Mouse (Mus musculus): ENCODE data around the gene 2200002D01Rik.

Gene 2200002D01Rik

DNA sequence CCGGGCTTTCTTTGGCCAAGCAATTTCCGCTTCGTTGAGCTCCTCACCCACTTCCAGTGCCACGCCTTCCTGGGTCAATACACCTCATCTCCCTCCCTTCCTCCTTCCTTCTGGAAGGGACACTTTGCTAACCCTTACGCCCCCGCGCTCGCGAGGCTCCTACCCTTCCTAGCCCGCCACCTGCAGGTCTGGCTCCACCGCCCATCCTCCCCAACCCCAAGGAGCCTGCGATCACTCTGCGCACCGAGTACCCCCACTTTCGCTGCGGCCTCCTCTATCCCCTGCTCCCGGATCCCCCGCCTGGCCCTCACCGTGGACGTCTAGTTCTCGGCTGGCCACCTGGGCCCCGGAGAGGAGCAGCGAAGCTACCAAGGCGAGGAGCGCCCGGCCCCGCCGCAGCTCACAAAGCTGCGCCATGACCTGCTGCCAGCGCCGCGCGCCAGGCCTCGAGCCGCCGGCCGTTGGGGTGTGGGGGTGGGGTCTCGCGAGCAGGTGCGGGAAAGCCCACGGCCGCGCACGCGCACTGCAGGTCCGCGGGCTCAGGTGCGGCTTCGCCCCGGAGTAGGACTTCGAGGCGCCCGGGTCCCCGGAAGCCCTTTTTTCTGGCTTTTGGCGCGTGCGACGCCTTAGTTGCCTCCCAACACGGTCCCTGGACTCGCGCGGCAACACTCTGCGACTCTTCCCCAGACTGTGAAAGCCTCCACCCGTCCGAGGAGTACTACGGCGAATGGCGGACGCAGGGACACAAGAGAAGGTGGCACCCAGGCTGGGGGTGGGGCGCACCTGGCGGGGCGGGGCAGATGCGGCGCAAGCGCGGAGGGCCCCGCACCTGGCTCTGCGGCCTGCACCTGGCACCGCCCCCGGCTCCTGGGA is 33.2 kb upstream of the 2200002D01Rik start, which contains the start of gene Spint2:
Gene Spint2, minus strand, starts transcription at position 712 of the 873 bp plus-strand sequence.
- in situ Hi-C loops (cut with MboI; ENCODE audit: low pct_unique_long_range_greater_than_20kb in 1 of 2, low sequenced_read_pairs in 2 of 2, unreplicated experiment in 1 of 2) = no loop called here

GRCm38 (mm10) chr7:29280801-29281200 is 32.5 kb upstream of the 2200002D01Rik start:
- in situ Hi-C loops (cut with MboI; ENCODE audit: low pct_unique_long_range_greater_than_20kb in 1 of 2, low sequenced_read_pairs in 2 of 2, unreplicated experiment in 1 of 2) = no loop called here

GRCm38 (mm10) chr7:29279924-29280323 is 31.7 kb upstream of the 2200002D01Rik start:
- in situ Hi-C loops (cut with MboI; ENCODE audit: low pct_unique_long_range_greater_than_20kb in 1 of 2, low sequenced_read_pairs in 2 of 2, unreplicated experiment in 1 of 2) = no loop called here

DNA sequence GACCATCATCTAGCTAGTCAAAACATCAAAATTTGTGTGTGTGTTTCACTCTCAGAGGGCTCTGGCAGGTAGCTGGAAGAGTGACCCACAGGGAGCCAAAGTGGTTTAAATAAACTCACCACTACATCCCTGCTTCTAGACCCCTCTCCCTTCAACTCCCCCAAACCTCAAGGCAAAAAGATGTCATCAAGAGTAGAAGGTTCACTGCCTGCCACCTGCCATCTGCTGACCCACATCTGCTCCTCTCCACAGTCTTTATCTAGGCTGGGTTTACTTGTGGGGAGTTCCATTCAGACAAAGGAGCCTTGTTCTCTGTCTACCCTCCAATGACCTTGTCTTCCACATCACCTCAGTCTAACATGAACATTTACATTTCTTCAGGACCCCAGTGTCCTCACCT is 31.0 kb upstream of the 2200002D01Rik start:
- in situ Hi-C loops (cut with MboI; ENCODE audit: low pct_unique_long_range_greater_than_20kb in 1 of 2, low sequenced_read_pairs in 2 of 2, unreplicated experiment in 1 of 2) = no loop called here

DNA sequence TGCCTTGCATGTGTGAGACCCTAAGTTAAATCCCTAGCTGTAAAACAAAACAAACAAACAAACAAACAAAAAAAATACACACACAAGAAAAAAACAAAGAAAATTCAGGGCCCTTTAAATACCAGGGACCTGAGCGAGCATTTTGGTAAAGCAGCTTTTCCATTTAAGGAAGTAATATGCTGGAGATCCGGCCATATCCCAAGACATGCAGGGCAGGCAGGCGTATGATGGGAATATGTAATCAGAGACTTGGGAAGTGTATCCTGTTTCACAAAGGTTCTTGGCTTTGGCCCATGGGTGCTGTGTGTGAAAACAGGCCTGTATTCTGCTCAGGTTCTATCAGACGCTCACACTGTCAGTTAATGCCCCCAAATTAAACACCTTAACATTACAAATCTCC is 29.2 kb upstream of the 2200002D01Rik start:
- in situ Hi-C loops (cut with MboI; ENCODE audit: low pct_unique_long_range_greater_than_20kb in 1 of 2, low sequenced_read_pairs in 2 of 2, unreplicated experiment in 1 of 2) = no loop called here

- in situ Hi-C loops (cut with MboI; ENCODE audit: low pct_unique_long_range_greater_than_20kb in 1 of 2, low sequenced_read_pairs in 2 of 2, unreplicated experiment in 1 of 2) = no loop called here
These were observed 28.4 kb upstream of the 2200002D01Rik start for GRCm38 (mm10) chr7:29276715-29277114.

DNA sequence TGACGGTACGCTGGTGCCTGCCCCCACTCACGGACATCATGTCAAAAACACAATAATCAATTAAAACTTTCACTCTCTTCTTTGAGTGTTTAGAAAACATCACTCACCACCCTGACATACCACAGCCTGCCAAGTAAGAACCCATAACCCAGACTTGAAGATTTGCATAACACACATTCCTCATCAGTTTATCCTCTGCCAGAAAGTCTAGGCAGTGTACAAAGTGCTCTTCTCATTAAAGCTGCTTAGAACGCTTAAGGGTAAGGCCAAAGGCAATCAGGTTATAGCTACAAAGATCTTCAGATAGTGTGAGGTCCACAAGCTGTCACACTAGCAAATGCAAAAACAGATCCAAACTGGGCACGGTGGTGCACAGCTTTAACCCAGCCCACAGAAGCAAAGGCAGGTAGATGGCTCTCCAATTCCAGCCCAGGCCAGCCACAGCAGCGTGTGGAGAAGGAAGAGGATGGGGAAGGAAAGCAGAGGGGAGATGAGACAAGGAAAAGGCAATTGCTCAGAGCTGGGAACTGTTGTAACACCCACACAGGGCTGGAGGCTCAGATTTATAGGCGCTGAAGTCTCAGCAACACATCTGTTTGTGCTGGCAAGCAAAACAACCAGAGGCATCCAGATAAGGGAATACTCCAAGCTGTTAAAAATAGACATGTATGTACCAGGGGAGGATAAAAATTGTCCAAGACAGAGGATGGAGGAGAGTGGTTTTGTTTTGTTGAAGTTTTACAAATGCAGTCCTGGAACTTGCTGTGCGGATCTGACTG is 23.6 kb upstream of the 2200002D01Rik start:
- in situ Hi-C loops (cut with MboI; ENCODE audit: low pct_unique_long_range_greater_than_20kb in 1 of 2, low sequenced_read_pairs in 2 of 2, unreplicated experiment in 1 of 2) = no loop called here

DNA sequence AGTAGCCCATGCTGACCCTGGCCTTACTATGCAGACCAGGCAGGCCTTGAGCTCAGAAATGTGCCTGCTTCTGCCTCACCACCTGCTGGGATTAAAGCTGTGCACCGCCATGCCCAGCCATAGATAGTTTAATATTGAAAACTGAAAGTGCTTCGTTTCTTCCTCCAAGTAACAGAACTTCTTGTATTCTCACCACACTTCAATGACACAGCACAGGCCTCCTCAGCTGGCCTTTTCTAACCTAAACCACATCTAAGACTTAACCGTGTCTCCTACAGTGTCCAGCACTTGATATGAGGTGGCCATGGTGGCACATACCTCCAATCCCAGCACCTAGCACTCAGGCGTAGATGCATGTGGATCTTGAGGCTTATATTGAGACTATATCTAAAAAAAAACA is 22.2 kb upstream of the 2200002D01Rik start:
- in situ Hi-C loops (cut with MboI; ENCODE audit: low pct_unique_long_range_greater_than_20kb in 1 of 2, low sequenced_read_pairs in 2 of 2, unreplicated experiment in 1 of 2) = no loop called here

DNA sequence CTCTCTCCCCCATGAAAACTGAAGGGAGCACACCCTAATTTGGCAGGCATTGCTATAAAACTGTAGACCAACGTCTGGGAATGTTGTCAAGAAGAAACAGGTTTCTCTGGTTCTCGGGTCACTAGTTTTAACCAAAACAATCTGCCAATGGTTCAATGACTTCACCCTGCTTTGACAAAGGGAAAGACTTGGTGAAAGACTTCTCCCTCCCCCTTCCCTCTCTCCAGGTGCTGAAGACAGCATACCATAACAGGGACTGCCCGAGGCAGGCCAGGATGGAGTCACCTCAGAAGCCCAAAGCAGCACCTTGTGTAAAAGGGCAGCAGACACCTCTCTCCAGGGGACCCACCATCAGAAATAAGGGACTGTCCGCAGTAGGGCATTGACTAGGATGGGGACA is 18.7 kb upstream of the 2200002D01Rik start:
- in situ Hi-C loops (cut with MboI; ENCODE audit: low pct_unique_long_range_greater_than_20kb in 1 of 2, low sequenced_read_pairs in 2 of 2, unreplicated experiment in 1 of 2) = no loop called here

DNA sequence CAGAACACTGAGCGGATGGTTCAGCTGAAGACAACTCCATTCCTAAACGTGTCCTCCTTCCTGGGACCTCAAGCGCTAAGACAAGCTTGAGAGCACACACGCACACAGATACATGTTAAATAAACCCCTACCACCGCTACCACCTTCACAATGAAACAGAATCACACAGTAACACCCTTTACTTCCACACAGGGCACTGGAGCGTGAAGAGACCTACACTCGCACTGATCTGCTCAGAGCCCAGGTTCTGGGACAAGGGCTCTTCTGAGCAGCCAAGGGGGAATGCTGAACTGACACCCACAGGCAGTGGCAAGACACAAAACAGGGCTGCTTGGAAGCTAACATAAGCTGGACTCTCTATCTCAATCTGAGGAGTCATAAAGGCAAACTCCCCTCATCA is 17.4 kb upstream of the 2200002D01Rik start:
- in situ Hi-C loops (cut with MboI; ENCODE audit: low pct_unique_long_range_greater_than_20kb in 1 of 2, low sequenced_read_pairs in 2 of 2, unreplicated experiment in 1 of 2) = no loop called here

DNA sequence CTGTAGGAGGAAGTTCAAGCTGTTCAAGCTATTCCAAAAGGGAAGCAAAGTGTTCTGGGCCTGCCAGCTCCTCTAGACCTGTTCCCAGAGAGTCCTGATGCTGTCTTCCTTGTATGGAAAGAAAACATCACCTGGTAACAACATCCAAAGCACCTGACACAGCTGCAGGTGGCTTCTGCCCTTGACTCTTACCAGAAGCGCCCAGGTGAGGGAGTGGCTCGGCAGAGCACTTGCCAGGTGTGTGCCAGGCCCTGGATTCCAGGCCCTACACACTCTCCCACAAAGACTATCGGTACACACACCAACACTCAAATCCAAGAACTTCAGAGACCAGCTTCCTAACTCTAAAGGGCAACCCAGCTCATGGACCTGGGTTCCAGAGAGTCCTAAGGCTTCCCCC is 15.6 kb upstream of the 2200002D01Rik start:
- in situ Hi-C loops (cut with MboI; ENCODE audit: low pct_unique_long_range_greater_than_20kb in 1 of 2, low sequenced_read_pairs in 2 of 2, unreplicated experiment in 1 of 2) = no loop called here

DNA sequence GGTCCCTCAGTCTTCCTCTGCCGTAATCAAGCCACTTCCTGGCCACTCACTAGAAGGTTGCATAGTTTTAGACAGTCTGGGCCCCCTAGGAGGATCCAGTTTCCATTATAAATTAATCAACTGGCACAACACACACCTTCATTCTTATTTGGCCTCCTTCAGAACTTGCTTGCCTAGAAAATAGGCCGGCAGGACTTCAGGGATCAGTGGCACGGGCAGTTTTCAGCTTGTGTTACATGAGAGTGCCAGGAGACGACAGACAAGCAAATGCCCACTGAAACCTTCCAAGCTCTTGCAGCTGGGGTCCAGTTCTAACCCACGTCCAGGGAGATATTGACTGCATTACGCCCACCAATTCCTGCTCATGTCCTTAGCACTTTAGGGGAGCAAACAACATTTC is 13.9 kb upstream of the 2200002D01Rik start:
- in situ Hi-C loops (cut with MboI; ENCODE audit: low pct_unique_long_range_greater_than_20kb in 1 of 2, low sequenced_read_pairs in 2 of 2, unreplicated experiment in 1 of 2) = no loop called here

DNA sequence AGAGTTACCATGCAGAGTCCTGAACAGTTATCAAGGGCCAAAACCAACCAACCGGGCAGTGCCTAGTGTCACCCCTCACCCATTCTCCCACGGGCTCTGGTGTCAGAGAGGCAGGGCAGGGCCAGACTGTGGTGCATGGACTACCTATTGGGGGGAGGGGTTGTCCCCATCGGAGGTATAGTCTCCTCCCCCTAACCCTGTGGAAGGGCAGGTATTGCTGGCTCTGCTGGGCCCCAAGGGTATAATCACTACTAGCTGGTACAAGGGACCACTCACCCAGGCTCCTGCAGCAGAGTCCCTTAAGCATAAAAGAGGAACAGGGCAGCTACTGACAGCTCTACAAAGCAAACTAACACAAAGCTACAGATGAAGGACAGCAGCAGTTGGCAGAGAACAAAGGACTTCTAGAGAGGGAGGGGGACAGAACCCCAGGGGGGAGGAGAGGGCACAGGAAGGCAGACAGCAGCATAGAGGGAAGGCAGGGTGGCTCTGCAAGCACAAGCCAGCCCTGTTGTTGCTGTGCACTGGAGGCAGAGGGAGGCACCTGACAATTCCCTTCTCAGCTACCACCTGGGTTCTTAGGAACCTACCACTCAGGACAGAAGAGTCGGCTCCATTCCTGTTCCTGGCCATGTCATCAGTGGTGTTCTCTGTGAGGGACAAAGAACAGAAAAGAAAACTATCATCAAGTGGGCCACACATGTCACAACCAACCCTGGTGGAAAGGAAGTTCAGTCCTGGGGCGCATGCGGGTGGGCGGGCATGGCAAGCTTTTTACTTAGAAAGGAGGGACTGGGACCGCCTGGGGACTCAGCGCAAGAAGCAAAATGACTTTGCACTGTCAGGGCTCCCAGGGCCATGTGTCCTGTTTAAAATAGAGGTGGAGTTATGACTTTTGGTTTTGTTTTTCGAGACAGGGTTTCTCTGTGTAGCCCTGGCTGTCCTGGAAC is 11.8 kb upstream of the 2200002D01Rik start:
- in situ Hi-C loops (cut with MboI; ENCODE audit: low pct_unique_long_range_greater_than_20kb in 1 of 2, low sequenced_read_pairs in 2 of 2, unreplicated experiment in 1 of 2) = no loop called here

DNA sequence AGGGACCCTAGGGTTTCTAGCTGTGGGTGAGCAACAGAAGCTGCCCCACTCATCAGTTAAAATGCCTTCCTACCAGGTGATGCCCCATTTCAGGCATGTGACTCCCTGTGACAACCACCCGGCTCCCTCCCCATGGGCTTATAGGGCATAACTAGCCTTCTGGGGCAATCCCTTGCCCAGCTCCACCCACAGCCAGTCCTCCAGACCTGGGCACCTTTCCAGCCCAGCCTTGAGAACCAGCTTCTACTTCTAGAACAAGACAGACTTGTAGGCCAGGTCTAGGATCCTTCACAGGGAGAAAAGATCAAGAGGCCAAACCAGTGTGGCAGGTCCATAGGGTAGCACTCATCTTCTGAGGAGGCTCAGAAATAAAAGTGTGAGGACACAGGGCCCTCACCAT is 9.1 kb upstream of the 2200002D01Rik start:
- in situ Hi-C loops (cut with MboI; ENCODE audit: low pct_unique_long_range_greater_than_20kb in 1 of 2, low sequenced_read_pairs in 2 of 2, unreplicated experiment in 1 of 2) = no loop called here

GRCm38 (mm10) chr7:29255875-29256274 is 7.6 kb upstream of the 2200002D01Rik start:
- in situ Hi-C loops (cut with MboI; ENCODE audit: low pct_unique_long_range_greater_than_20kb in 1 of 2, low sequenced_read_pairs in 2 of 2, unreplicated experiment in 1 of 2) = no loop called here

GRCm38 (mm10) chr7:29253842-29254241 is 5.6 kb upstream of the 2200002D01Rik start:
- in situ Hi-C loops (cut with MboI; ENCODE audit: low pct_unique_long_range_greater_than_20kb in 1 of 2, low sequenced_read_pairs in 2 of 2, unreplicated experiment in 1 of 2) = no loop called here

DNA sequence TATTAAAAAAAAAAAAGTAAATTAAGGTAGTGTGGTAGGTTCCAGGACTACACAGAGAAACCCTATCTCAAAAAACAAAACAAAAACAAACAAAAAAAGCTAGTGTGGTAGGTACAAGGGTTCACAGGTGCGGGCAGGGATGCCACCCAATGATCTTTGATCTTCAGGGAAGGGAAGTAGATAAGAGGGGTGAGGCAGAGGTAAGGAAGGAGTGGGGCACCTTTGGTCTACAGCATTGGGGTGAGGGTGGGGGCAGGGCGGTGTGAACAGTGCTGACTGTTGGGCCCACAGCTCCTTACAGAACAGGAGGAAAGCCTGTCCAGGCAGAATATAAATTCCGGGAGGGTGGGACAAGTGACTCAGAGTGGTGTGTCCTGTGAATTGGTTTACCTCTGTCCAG is 2.9 kb upstream of the 2200002D01Rik start:
- in situ Hi-C loops (cut with MboI; ENCODE audit: low pct_unique_long_range_greater_than_20kb in 1 of 2, low sequenced_read_pairs in 2 of 2, unreplicated experiment in 1 of 2) = no loop called here

- in situ Hi-C loops (cut with MboI; ENCODE audit: low pct_unique_long_range_greater_than_20kb in 1 of 2, low sequenced_read_pairs in 2 of 2, unreplicated experiment in 1 of 2) = no loop called here
These were observed 560 bp downstream of the 2200002D01Rik start for GRCm38 (mm10) chr7:29247706-29248105.

- in situ Hi-C loops (cut with MboI; ENCODE audit: low pct_unique_long_range_greater_than_20kb in 1 of 2, low sequenced_read_pairs in 2 of 2, unreplicated experiment in 1 of 2) = no loop called here
These were observed 959 bp downstream of the 2200002D01Rik start for GRCm38 (mm10) chr7:29247314-29247700.

All from mouse embryonic stem cell (cell line).